Mouse (Mus musculus): ENCODE results near the gene Cse1l.

Cse1l gene

GRCm38 (mm10) chr2:166974177-166974872, 68.5 kb downstream of the Cse1l start:
- DNase-seq (ENCODE audit: low spot score) = no peak

GRCm38 (mm10) chr2:166976356-166976755, 70.5 kb downstream of the Cse1l start:
- no peak for DNase-seq (ENCODE audit: low spot score)

- no peak for DNase-seq (ENCODE audit: low spot score)
Observed at GRCm38 (mm10) chr2:166977490-166977889, 71.7 kb downstream of the Cse1l start.

- no peak for DNase-seq (ENCODE audit: low spot score)
Observed at GRCm38 (mm10) chr2:166980161-166980560, 74.3 kb downstream of the Cse1l start.

- no peak for DNase-seq (ENCODE audit: low spot score)
Observed at GRCm38 (mm10) chr2:166983351-166983894, 77.6 kb downstream of the Cse1l start.

- no peak for DNase-seq (ENCODE audit: low spot score)
Observed at GRCm38 (mm10) chr2:166990861-166991260, 85.0 kb downstream of the Cse1l start.

GRCm38 (mm10) chr2:166991945-166992344, 86.1 kb downstream of the Cse1l start:
- no peak for DNase-seq (ENCODE audit: low spot score)

- DNase-seq (ENCODE audit: low spot score) = no peak
Observed at GRCm38 (mm10) chr2:166995021-166995795, 89.4 kb downstream of the Cse1l start.
